Mouse (Mus musculus): Measurements from ENCODE around the gene Ptch2. TPM values are rescaled to one million over a fixed set of nuclear protein-coding genes. Genes with fewer than 3 reads are reported as not detected.

The Ptch2 gene
- polyA plus RNA-seq, 1 experiment: 0.20 TPM

DNA sequence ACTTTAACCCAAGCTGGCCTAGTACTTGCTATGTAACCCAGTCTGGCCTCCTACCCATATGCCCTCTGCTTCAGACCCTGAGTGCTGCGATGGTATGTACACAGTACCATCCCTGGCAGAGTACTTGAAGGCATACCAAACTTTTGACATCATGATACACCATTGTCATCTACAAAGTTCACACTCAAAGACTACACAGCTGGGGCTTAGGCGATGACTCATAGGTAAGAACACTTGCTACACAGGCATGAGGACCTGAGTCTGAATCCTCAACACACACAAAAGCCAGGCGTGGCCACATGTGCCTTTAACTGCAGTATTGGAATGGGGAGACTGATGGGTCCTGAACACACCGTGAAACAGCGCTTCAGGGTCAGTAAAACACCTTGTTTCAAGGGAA is 24.7 kb upstream of the Ptch2 start:
- Histone ChIP-seq H3K79me3 (ENCODE audit: low read depth) (no peaks in the 10 kb centered on the region), H3K4me3 (ENCODE audit: insufficient read depth, poor library complexity, severe bottlenecking) (no peak overlapping the region), H3ac (ENCODE audit: control insufficient read depth, insufficient read length, low read depth) (no peak overlapping the region), H3K79me2 (ENCODE audit: control insufficient read depth, insufficient read depth) (no peaks in the 10 kb centered on the region), H3K36me3 (ENCODE audit: control insufficient read depth, insufficient read depth) (peaks cover 75% of the 10 kb centered on the region), H3K27me3 (ENCODE audit: control insufficient read depth, insufficient read depth, insufficient read length) (no peaks in the 10 kb centered on the region)
- TF ChIP-seq MAX (IDR thresholded peaks at IDR 0.05): no peak
- no peak for TF ChIP-seq FOSL1 (IDR thresholded peaks at IDR 0.05; ENCODE audit: insufficient read depth, low read length, poor library complexity, severe bottlenecking)
- TF ChIP-seq CEBPB (IDR thresholded peaks at IDR 0.05; ENCODE audit: low read depth): no peak
- peak; percentile 14 for TF ChIP-seq MYOD1 (IDR thresholded peaks at IDR 0.05; ENCODE audit: control insufficient read depth, insufficient read length, low read depth)

DNA sequence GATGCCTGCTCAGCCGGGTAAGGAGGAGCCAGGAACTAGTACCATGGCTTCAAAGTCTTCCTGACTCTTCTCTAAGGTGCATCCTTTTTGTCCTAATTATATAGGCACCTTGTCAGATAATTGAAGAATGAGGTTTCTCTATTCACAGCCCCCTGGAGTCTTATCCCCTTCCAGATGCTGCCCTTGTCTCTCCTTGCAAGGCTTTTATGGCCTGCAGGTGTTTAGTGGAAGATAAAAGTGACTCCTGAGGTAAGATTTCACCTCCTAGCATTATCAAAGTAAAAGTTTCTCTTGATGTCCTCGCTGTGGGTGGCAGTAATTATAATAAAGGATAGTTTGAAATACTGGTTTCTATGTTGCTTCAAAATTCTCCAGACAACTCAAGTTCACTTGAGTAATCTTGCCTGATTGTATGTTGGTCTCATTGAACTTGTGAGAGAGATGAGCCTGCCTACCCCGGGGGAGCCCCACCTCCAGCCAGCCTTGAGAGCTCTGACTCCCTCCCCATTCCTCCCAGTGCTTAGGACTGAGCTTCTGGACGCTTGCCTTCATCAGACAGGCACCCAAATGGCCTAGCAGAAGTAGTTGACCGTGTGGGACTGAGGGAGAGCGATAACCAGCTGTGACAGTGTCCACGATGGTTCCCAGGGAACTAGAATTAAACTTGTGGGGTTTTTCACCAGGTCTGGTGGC is 7.8 kb upstream of the Ptch2 start:
- no peak overlapping the region for H3ac ChIP-seq (ENCODE audit: control insufficient read depth, insufficient read length, low read depth)
- TF ChIP-seq MAX (IDR thresholded peaks at IDR 0.05): no peak
- TF ChIP-seq CTCF (IDR thresholded peaks at IDR 0.05; ENCODE audit: control insufficient read depth, insufficient read depth, insufficient read length): no peak
- no peak for TF ChIP-seq MYOD1 (IDR thresholded peaks at IDR 0.05; ENCODE audit: control insufficient read depth, insufficient read length, low read depth)
- no peaks in the 10 kb centered on the region for H3K79me3 ChIP-seq (ENCODE audit: low read depth)
- H3K4me3 ChIP-seq (ENCODE audit: insufficient read depth, poor library complexity, severe bottlenecking): no peak overlapping the region
- no peaks in the 10 kb centered on the region for H3K79me2 ChIP-seq (ENCODE audit: control insufficient read depth, insufficient read depth)
- H3K36me3 ChIP-seq (ENCODE audit: control insufficient read depth, insufficient read depth): peaks cover 22% of the 10 kb centered on the region
- H3K27me3 ChIP-seq (ENCODE audit: control insufficient read depth, insufficient read depth, insufficient read length): no peaks in the 10 kb centered on the region

DNA sequence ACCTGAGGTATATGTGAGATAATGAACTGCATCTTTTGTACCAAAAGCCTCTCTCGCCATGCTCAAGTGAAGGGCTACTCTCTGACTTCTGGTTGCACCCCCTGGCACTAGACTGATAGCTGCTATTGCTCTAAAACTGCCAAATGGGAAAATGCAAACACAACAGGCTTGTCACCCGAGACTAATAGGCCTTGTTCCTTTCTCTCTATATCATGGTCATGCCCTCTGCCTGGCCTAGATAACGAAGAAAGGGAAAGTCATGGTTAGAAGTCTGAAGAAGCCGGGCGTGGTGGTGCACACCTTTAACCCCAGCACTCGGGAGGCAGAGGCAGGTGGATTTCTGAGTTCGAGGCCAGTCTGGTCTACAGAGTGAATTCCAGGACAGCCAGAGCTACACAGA is 5.3 kb upstream of the Ptch2 start:
- H3K36me3 ChIP-seq (ENCODE audit: control insufficient read depth, insufficient read depth): peaks cover 18% of the 10 kb centered on the region
- no peaks in the 10 kb centered on the region for H3K79me2 ChIP-seq (ENCODE audit: control insufficient read depth, insufficient read depth)
- TF ChIP-seq MYOD1 (IDR thresholded peaks at IDR 0.05; ENCODE audit: control insufficient read depth, insufficient read length, low read depth): no peak
- TF ChIP-seq CTCF (IDR thresholded peaks at IDR 0.05; ENCODE audit: control insufficient read depth, insufficient read depth, insufficient read length): no peak
- no peak for TF ChIP-seq CEBPB (IDR thresholded peaks at IDR 0.05; ENCODE audit: low read depth)
- no peak for TF ChIP-seq MYOG (IDR thresholded peaks at IDR 0.05; ENCODE audit: control insufficient read depth, extremely low read depth, insufficient read length)
- no peak for TF ChIP-seq MAX (IDR thresholded peaks at IDR 0.05)
- no peak for TF ChIP-seq USF1 (IDR thresholded peaks at IDR 0.05; ENCODE audit: low read depth)
- H3K27me3 ChIP-seq (ENCODE audit: control insufficient read depth, insufficient read depth, insufficient read length): peaks cover under 1% of the 10 kb centered on the region
- H3ac ChIP-seq (ENCODE audit: control insufficient read depth, insufficient read length, low read depth): no peak overlapping the region
- no peaks in the 10 kb centered on the region for H3K79me3 ChIP-seq (ENCODE audit: low read depth)
- H3K4me3 ChIP-seq (ENCODE audit: insufficient read depth, poor library complexity, severe bottlenecking): no peak overlapping the region

- H3K36me3 ChIP-seq (ENCODE audit: control insufficient read depth, insufficient read depth): no peaks in the 10 kb centered on the region
- no peaks in the 10 kb centered on the region for H3K79me3 ChIP-seq (ENCODE audit: low read depth)
- no peak for TF ChIP-seq FOSL1 (IDR thresholded peaks at IDR 0.05; ENCODE audit: insufficient read depth, low read length, poor library complexity, severe bottlenecking)
- no peak for TF ChIP-seq MYOG (IDR thresholded peaks at IDR 0.05; ENCODE audit: control insufficient read depth, extremely low read depth, insufficient read length)
- no peak for TF ChIP-seq CTCF (IDR thresholded peaks at IDR 0.05; ENCODE audit: control insufficient read depth, insufficient read depth, insufficient read length)
- TF ChIP-seq MAX (IDR thresholded peaks at IDR 0.05): no peak
- no peak for TF ChIP-seq MYOD1 (IDR thresholded peaks at IDR 0.05; ENCODE audit: control insufficient read depth, insufficient read length, low read depth)
- TF ChIP-seq CEBPB (IDR thresholded peaks at IDR 0.05; ENCODE audit: low read depth): no peak
- no peak for TF ChIP-seq USF1 (IDR thresholded peaks at IDR 0.05; ENCODE audit: low read depth)
- peaks cover 13% of the 10 kb centered on the region for H3K27me3 ChIP-seq (ENCODE audit: control insufficient read depth, insufficient read depth, insufficient read length)
- no peak overlapping the region for H3ac ChIP-seq (ENCODE audit: control insufficient read depth, insufficient read length, low read depth)
- no peaks in the 10 kb centered on the region for H3K79me2 ChIP-seq (ENCODE audit: control insufficient read depth, insufficient read depth)
- no peak overlapping the region for H3K4me3 ChIP-seq (ENCODE audit: insufficient read depth, poor library complexity, severe bottlenecking)
Observed at GRCm38 (mm10) chr4:117094626-117095361, 1.1 kb upstream of the Ptch2 start.

DNA sequence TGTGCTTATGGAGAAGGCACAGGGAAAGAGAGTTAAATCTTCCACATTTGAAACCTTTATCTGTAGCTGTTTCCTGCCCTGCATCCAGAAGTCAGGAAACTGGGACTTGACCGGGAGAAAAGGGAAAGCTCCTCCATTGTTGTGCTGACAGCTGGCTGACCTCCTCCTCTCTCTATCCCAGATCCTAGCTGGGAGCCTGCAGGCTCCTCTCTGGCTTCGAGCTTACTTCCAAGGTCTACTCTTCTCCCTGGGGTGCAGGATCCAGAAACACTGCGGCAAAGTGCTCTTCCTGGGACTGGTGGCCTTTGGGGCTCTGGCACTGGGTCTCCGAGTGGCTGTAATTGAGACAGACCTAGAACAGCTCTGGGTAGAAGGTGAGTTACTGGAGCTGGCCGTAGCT is 791 bp downstream of the Ptch2 start:
- TF ChIP-seq CEBPB (IDR thresholded peaks at IDR 0.05; ENCODE audit: low read depth) (no peak), CTCF (IDR thresholded peaks at IDR 0.05; ENCODE audit: control insufficient read depth, insufficient read depth, insufficient read length) (no peak), MYOG (IDR thresholded peaks at IDR 0.05; ENCODE audit: control insufficient read depth, extremely low read depth, insufficient read length) (no peak)
- H3K79me3 ChIP-seq (ENCODE audit: low read depth): no peaks in the 10 kb centered on the region
- H3K27me3 ChIP-seq (ENCODE audit: control insufficient read depth, insufficient read depth, insufficient read length): peaks cover 13% of the 10 kb centered on the region
- H3K36me3 ChIP-seq (ENCODE audit: control insufficient read depth, insufficient read depth): no peaks in the 10 kb centered on the region
- H3K79me2 ChIP-seq (ENCODE audit: control insufficient read depth, insufficient read depth): no peaks in the 10 kb centered on the region
- no peak overlapping the region for H3K4me3 ChIP-seq (ENCODE audit: insufficient read depth, poor library complexity, severe bottlenecking)
- no peak overlapping the region for H3ac ChIP-seq (ENCODE audit: control insufficient read depth, insufficient read length, low read depth)
